Mouse (Mus musculus): ENCODE results near the gene Pgm2l1. TPM values are rescaled to one million over a fixed set of nuclear protein-coding genes. Genes with fewer than 3 reads are reported as not detected.

Gene Pgm2l1
- total and polyA plus RNA-seq, 3 experiments: 5.7 to 10.5 TPM; not detected in 1

- H3K27ac ChIP-seq (ENCODE audit: control insufficient read depth, low read depth, low read length): no peak overlapping the region
- no peak for TF ChIP-seq RAD21 (IDR thresholded peaks at IDR 0.05; ENCODE audit: low read depth, low read length)
- TF ChIP-seq BHLHE40 (IDR thresholded peaks at IDR 0.05; ENCODE audit: borderline replicate concordance, low read depth, low read length): no peak
- no peak for TF ChIP-seq NRF1 (IDR thresholded peaks at IDR 0.05; ENCODE audit: insufficient read depth, low read depth, low read length, poor library complexity, severe bottlenecking)
- TF ChIP-seq MAZ (IDR thresholded peaks at IDR 0.05; ENCODE audit: low read depth, low read length): no peak
- no peak for TF ChIP-seq ZMIZ1 (IDR thresholded peaks at IDR 0.05; ENCODE audit: low read depth, low read length)
- no peak overlapping the region for H3K9ac ChIP-seq (ENCODE audit: control insufficient read depth, low read depth, low read length, poor library complexity, severe bottlenecking)
- H3K9me3 ChIP-seq (replicated peaks; ENCODE audit: insufficient read depth, low read length): no peaks in the 10 kb centered on the region
- no peaks in the 10 kb centered on the region for H3K79me2 ChIP-seq (ENCODE audit: control insufficient read depth, insufficient read depth, low read length, poor library complexity)
- H3K27me3 ChIP-seq (ENCODE audit: control insufficient read depth in 1 of 2, insufficient read depth in 2 of 2, low read length in 2 of 2): peaks cover 12 to 21% of the 10 kb centered on the region in 2 experiments
- peaks cover 0 to 3% of the 10 kb centered on the region in 2 experiments; a peak in 1 of 4 replicates for H3K4me1 ChIP-seq (ENCODE audit: control insufficient read depth in 1 of 2, insufficient read depth in 2 of 2, low read length in 2 of 2)
- H3K36me3 ChIP-seq (ENCODE audit: control insufficient read depth in 1 of 2, insufficient read depth in 2 of 2, low read length in 2 of 2): no peaks in the 10 kb centered on the region
- DNase-seq (ENCODE audit: low read depth, low spot score): no peak
- no peak overlapping the region for H3K4me3 ChIP-seq (ENCODE audit: control insufficient read depth in 1 of 2, insufficient read depth in 1 of 2, low read depth in 2 of 2, low read length in 2 of 2)
Observed at GRCm38 (mm10) chr7:100215976-100216375, 11.2 kb upstream of the Pgm2l1 start.

GRCm38 (mm10) chr7:100216601-100217565, 10.3 kb upstream of the Pgm2l1 start:
- Histone ChIP-seq H3K4me3 (ENCODE audit: control insufficient read depth in 1 of 2, insufficient read depth in 1 of 2, low read depth in 2 of 2, low read length in 2 of 2) (no peak overlapping the region), H3K27ac (ENCODE audit: control insufficient read depth, low read depth, low read length) (no peak overlapping the region), H3K9ac (ENCODE audit: control insufficient read depth, low read depth, low read length, poor library complexity, severe bottlenecking) (no peak overlapping the region), H3K27me3 (ENCODE audit: control insufficient read depth in 1 of 2, insufficient read depth in 2 of 2, low read length in 2 of 2) (peaks cover 12 to 29% of the 10 kb centered on the region in 2 experiments), H3K36me3 (ENCODE audit: control insufficient read depth in 1 of 2, insufficient read depth in 2 of 2, low read length in 2 of 2) (no peaks in the 10 kb centered on the region), H3K9me3 (replicated peaks; ENCODE audit: insufficient read depth, low read length) (no peaks in the 10 kb centered on the region), H3K4me1 (ENCODE audit: control insufficient read depth in 1 of 2, insufficient read depth in 2 of 2, low read length in 2 of 2) (peaks cover 0 to 3% of the 10 kb centered on the region in 2 experiments; a peak in 1 of 4 replicates), H3K79me2 (ENCODE audit: control insufficient read depth, insufficient read depth, low read length, poor library complexity) (no peaks in the 10 kb centered on the region)
- no peak for DNase-seq (ENCODE audit: low read depth, low spot score)
- TF ChIP-seq MXI1 (IDR thresholded peaks at IDR 0.05; ENCODE audit: low read depth, low read length) (no peak), EP300 (IDR thresholded peaks at IDR 0.05; ENCODE audit: low read depth in 1 of 2, low read length in 2 of 2) (no peak)

DNA sequence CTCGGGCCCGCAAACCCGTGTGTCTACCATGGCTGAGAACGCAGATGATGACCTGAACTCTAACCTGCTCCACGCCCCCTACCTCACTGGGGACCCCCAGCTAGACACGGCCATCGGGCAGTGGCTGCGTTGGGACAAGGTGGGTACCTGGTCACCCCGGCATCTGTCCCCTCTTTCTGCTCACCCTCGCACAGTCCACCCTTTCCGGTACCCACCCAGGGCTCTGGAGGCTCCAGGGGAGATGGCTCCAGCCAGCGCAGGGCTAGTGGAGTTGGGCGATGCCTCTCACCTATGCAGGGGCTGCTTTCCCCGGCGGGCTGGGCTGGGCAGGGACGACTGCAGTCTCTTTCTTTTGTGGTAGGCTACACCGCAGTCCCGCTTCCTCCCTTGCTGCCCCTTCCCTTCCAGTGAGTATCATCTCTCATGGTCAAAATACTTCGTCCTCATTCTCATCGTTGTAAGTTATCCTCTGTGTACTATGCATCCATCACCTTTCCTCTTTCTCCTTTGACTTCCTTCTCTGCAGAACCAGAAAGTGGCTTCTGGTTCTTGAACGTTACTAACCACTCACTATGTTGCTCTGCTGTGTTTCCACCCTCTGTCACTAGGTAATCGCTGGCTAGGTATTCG, 817 bp downstream of the Pgm2l1 start:
- TF ChIP-seq TBP (IDR thresholded peaks at IDR 0.05; ENCODE audit: low read depth, low read length) (no peak), JUND (IDR thresholded peaks at IDR 0.05; ENCODE audit: low read depth, low read length) (no peak), MAZ (IDR thresholded peaks at IDR 0.05; ENCODE audit: low read depth, low read length) (no peak), ZKSCAN1 (IDR thresholded peaks at IDR 0.05; ENCODE audit: low read depth, low read length) (no peak), SMC3 (IDR thresholded peaks at IDR 0.05; ENCODE audit: low read depth, low read length) (no peak), CHD1 (IDR thresholded peaks at IDR 0.05; ENCODE audit: low read depth, low read length) (no peak), CTCF (IDR thresholded peaks at IDR 0.05 in 2 of 3, conservative IDR thresholded peaks at IDR 0.05 in 1 of 3; ENCODE audit: control insufficient read depth in 1 of 3, insufficient read depth in 1 of 3, low read depth in 2 of 3, low read length in 3 of 3, poor library complexity in 1 of 3, severe bottlenecking in 1 of 3) (no peak), BHLHE40 (IDR thresholded peaks at IDR 0.05; ENCODE audit: borderline replicate concordance, low read depth, low read length) (no peak), HCFC1 (IDR thresholded peaks at IDR 0.05; ENCODE audit: low read depth, low read length) (no peak), ZMIZ1 (IDR thresholded peaks at IDR 0.05; ENCODE audit: low read depth, low read length) (no peak), POLR2A (IDR thresholded peaks at IDR 0.05; ENCODE audit: control insufficient read depth in 1 of 2, insufficient read depth in 1 of 2, low read depth in 1 of 2, low read length in 2 of 2, poor library complexity in 1 of 2) (no peak), MAX (IDR thresholded peaks at IDR 0.05; ENCODE audit: low read length) (no peak), ZNF384 (IDR thresholded peaks at IDR 0.05; ENCODE audit: low read depth, low read length) (no peak), KAT2A (conservative IDR thresholded peaks at IDR 0.05; ENCODE audit: low read depth, low read length) (no peak), USF1 (IDR thresholded peaks at IDR 0.05; ENCODE audit: low read depth, low read length) (no peak), USF2 (IDR thresholded peaks at IDR 0.05; ENCODE audit: borderline replicate concordance in 1 of 2, insufficient read depth in 1 of 2, low read depth in 1 of 2, low read length in 2 of 2) (no peak), MAFK (IDR thresholded peaks at IDR 0.05; ENCODE audit: borderline replicate concordance, low read depth, low read length) (no peak)
- peaks cover 0 to 19% of the 10 kb centered on the region in 2 experiments; a peak in 2 of 4 replicates for H3K36me3 ChIP-seq (ENCODE audit: control insufficient read depth in 1 of 2, insufficient read depth in 2 of 2, low read length in 2 of 2)
- H3K27ac ChIP-seq (ENCODE audit: control insufficient read depth, low read depth, low read length): peak overlapping the region; percentile 46
- no peaks in the 10 kb centered on the region for H3K9me3 ChIP-seq (replicated peaks; ENCODE audit: insufficient read depth, low read length)
- H3K79me2 ChIP-seq (ENCODE audit: control insufficient read depth, insufficient read depth, low read length, poor library complexity): no peaks in the 10 kb centered on the region; the same call in 1 of the 2 replicates
- peak overlapping the region; percentile 70 for H3K9ac ChIP-seq (ENCODE audit: control insufficient read depth, low read depth, low read length, poor library complexity, severe bottlenecking)
- H3K4me3 ChIP-seq (ENCODE audit: control insufficient read depth in 1 of 2, insufficient read depth in 1 of 2, low read depth in 2 of 2, low read length in 2 of 2): peak overlapping the region; percentile 79 to 96
- no peaks in the 10 kb centered on the region for H3K27me3 ChIP-seq (ENCODE audit: control insufficient read depth in 1 of 2, insufficient read depth in 2 of 2, low read length in 2 of 2)
- peak; percentile 54 for DNase-seq (ENCODE audit: low read depth, low spot score)
- peaks cover 6 to 8% of the 10 kb centered on the region in 2 experiments for H3K4me1 ChIP-seq (ENCODE audit: control insufficient read depth in 1 of 2, insufficient read depth in 2 of 2, low read length in 2 of 2)

Data from MEL (cell line).